Mouse (Mus musculus): ENCODE data around the gene Top1. TPM values are rescaled to one million over a fixed set of nuclear protein-coding genes. Genes with fewer than 3 reads are reported as not detected.
A peak's percentile ranks its signal among the peaks of the same experiment; 100 is the strongest.

Gene Top1
- polyA plus RNA-seq, 1 experiment from 2014 or later, result 83.0 TPM

DNA sequence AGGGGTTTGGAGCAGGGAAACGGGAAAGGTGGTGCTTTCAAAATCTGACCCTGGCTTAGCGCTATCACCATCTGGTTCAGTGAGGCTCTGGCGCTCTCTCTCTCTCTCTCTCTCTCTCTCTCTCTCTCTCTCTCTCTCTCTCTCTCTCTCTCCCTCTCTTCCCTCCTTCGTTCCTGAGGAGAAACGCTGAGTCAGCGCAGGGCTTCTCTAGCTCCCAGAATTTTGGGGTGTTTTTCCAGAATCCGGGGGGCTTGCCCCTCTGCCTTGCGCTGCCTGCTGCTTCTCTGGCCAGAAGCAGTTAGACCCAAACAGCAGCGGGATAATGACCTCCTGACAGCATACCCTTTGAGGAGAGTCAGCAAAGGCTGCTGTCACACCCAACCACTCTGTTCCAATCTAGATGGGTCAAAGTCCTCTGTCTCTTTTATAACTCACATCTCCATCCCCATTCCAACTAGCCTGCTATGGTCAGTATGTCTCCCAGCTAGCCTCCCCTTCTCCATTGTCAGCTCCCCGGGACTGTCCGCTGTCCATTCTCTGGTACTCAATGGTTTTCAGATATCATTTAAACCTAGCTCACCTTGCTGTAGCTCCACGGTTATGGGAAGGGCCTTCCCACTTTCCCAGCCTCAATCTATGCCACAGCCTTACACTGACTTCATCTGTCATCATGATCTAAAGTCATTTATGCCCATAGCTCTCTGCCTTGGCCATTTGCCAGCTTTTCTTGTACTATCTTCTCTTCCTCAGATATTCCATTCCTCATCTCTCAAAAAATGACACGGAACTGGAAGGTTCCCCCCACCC, 5.6 kb upstream of the Top1 start:
- Histone ChIP-seq H3K9me3 (ENCODE audit: low read depth, low read length) (no peaks in the 10 kb centered on the region), H3K36me3 (ENCODE audit: insufficient read depth) (no peaks in the 10 kb centered on the region), H3K9ac (no peak overlapping the region), H3K4me3 (ENCODE audit: low read depth, low read length) (no peak overlapping the region), H3K4me1 (ENCODE audit: insufficient read depth) (no peaks in the 10 kb centered on the region), H3K27ac (ENCODE audit: low read depth) (no peak overlapping the region), H3K4me2 (no peak overlapping the region), H3K27me3 (ENCODE audit: insufficient read depth, low read length) (no peaks in the 10 kb centered on the region)
- WGBS, result 76% methylated on average over 13 of the region's 13 CpGs
- no peak for ATAC-seq (ENCODE audit: insufficient read depth)
- TF ChIP-seq CTCF (IDR thresholded peaks at IDR 0.05; ENCODE audit: low read depth), result no peak
- no peak for DNase-seq

DNA sequence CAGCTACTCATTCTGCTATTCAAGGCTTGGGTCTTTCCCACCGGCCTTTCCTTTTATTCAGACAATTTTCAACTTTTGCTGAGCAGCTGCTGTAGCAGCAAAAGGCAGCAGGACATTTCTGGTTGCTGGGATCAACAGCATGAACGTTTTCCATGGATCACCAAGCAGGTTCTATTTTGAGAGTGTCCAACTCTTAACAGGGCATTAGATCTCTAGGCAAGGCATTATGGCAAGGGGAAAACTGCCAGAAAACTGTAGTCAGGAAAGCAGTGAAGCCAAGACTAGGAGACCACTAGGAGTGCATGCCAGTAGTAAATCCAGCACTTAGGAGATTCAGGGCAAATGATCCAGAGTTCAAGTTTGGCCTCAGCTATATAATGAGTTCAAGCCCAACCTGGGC, 4.5 kb upstream of the Top1 start:
- H3K27ac ChIP-seq (ENCODE audit: low read depth), result no peak overlapping the region
- H3K4me1 ChIP-seq (ENCODE audit: insufficient read depth), result no peaks in the 10 kb centered on the region
- no peaks in the 10 kb centered on the region for H3K27me3 ChIP-seq (ENCODE audit: insufficient read depth, low read length)
- TF ChIP-seq CTCF (IDR thresholded peaks at IDR 0.05; ENCODE audit: low read depth), result no peak
- DNase-seq, result no peak
- 58% methylated on average over 2 of the region's 2 CpGs for WGBS
- no peak overlapping the region for H3K9ac ChIP-seq
- H3K4me2 ChIP-seq, result no peak overlapping the region
- no peaks in the 10 kb centered on the region for H3K36me3 ChIP-seq (ENCODE audit: insufficient read depth)
- no peak overlapping the region for H3K4me3 ChIP-seq (ENCODE audit: low read depth, low read length)
- no peaks in the 10 kb centered on the region for H3K9me3 ChIP-seq (ENCODE audit: low read depth, low read length)
- ATAC-seq (ENCODE audit: insufficient read depth), result no peak

DNA sequence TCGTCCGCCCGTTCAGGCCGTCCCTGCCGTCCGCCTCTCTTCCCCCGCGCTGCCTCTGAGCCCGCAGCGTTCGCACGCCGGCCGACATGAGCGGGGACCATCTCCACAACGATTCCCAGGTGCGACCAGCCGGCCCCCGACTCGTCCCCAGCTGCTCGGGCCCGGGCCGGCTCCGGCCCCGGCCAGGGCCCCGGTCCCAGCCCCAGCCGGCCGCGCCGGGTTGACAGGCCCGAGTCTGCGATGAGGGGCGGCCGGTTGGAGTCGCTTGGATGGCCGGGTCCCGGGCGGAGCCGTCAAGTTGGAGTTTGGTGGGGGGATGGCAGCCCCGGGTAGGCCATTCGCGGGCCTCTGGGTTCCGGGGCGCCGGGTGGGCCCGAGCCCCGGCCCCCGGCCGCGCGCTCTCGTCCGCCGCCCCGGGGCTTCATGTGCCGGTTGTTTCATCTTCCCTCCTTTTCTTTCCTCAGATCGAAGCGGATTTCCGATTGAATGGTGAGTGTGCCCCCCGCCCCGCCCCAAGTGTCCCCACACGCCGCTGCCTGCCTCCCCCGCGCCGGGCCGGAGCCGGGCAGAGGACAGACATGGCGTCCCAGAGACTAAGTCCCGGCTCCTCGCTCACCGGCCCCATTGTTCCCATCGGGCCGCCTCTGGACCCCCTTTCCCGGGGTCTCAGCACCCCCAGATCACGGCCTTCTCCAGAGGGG, 606 bp downstream of the Top1 start:
- H3K9me3 ChIP-seq (ENCODE audit: low read depth, low read length), result no peaks in the 10 kb centered on the region
- WGBS, result under 1% methylated on average over 71 of the region's 76 CpGs
- peak overlapping the region; percentile 65 for H3K4me2 ChIP-seq
- H3K4me1 ChIP-seq (ENCODE audit: insufficient read depth), result peaks cover 14% of the 10 kb centered on the region
- H3K36me3 ChIP-seq (ENCODE audit: insufficient read depth), result no peaks in the 10 kb centered on the region
- H3K27ac ChIP-seq (ENCODE audit: low read depth), result peak overlapping the region; percentile 99
- ATAC-seq (ENCODE audit: insufficient read depth) (peak; percentile 51), DNase-seq (peak; percentile 60)
- no peaks in the 10 kb centered on the region for H3K27me3 ChIP-seq (ENCODE audit: insufficient read depth, low read length)
- peak overlapping the region; percentile 100 for H3K4me3 ChIP-seq (ENCODE audit: low read depth, low read length)
- no peak for TF ChIP-seq CTCF (IDR thresholded peaks at IDR 0.05; ENCODE audit: low read depth)
- H3K9ac ChIP-seq, result peak overlapping the region; percentile 100

DNA sequence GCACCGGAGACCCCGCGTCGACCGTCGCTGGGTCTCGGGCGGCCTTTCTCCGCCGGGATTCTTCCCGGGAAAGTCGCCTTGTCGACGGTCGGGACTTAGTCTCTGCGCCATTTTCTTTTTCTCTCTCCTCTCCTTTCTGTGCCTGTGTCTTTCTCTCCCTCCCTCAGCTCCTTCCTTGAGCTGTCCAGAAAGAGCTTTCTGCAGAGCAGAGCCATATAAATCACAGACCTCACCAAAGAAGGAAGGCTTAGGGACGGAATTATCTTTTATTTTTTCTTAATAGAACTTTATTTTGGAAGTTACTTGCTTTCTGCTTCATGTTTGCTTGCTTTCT, 1.1 kb downstream of the Top1 start:
- Histone ChIP-seq H3K9ac (peak overlapping the region; percentile 100), H3K9me3 (ENCODE audit: low read depth, low read length) (no peaks in the 10 kb centered on the region), H3K36me3 (ENCODE audit: insufficient read depth) (no peaks in the 10 kb centered on the region), H3K4me3 (ENCODE audit: low read depth, low read length) (peak overlapping the region; percentile 100), H3K27me3 (ENCODE audit: insufficient read depth, low read length) (no peaks in the 10 kb centered on the region), H3K4me2 (peak overlapping the region; percentile 65), H3K27ac (ENCODE audit: low read depth) (peak overlapping the region; percentile 99), H3K4me1 (ENCODE audit: insufficient read depth) (peaks cover 14% of the 10 kb centered on the region)
- 0% methylated on average over 17 of the region's 17 CpGs for WGBS
- peak; percentile 65 for DNase-seq
- ATAC-seq (ENCODE audit: insufficient read depth), result no peak
- no peak for TF ChIP-seq CTCF (IDR thresholded peaks at IDR 0.05; ENCODE audit: low read depth)

DNA sequence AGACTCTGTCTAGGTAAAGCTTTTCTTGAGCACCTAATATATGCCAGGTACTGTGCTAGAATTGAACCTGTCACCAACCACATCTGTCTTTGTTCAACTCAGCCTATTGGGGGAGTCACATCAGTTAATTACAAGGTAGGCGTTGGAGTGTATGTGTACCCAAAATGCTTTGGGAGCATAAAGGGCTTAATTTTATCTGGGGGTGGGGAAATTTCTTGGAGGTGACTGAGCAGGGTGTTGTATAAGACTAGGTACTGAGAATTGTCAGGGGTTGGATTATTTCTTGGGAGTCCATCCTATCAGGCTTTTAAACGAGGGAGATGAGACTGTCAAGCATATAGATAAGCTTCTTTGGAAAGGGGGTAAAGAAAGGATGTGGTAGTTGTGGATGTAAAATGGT, 2.4 kb downstream of the Top1 start:
- Histone ChIP-seq H3K36me3 (ENCODE audit: insufficient read depth) (peaks cover 13% of the 10 kb centered on the region), H3K9me3 (ENCODE audit: low read depth, low read length) (no peaks in the 10 kb centered on the region), H3K4me3 (ENCODE audit: low read depth, low read length) (peak overlapping the region; percentile 100), H3K27ac (ENCODE audit: low read depth) (no peak overlapping the region), H3K4me1 (ENCODE audit: insufficient read depth) (peaks cover 14% of the 10 kb centered on the region), H3K9ac (peak overlapping the region; percentile 100), H3K4me2 (peak overlapping the region; percentile 65), H3K27me3 (ENCODE audit: insufficient read depth, low read length) (no peaks in the 10 kb centered on the region)
- WGBS, result 36% methylated on average over 2 of the region's 2 CpGs
- no peak for TF ChIP-seq CTCF (IDR thresholded peaks at IDR 0.05; ENCODE audit: low read depth)
- no peak for ATAC-seq (ENCODE audit: insufficient read depth)
- DNase-seq, result no peak

DNA sequence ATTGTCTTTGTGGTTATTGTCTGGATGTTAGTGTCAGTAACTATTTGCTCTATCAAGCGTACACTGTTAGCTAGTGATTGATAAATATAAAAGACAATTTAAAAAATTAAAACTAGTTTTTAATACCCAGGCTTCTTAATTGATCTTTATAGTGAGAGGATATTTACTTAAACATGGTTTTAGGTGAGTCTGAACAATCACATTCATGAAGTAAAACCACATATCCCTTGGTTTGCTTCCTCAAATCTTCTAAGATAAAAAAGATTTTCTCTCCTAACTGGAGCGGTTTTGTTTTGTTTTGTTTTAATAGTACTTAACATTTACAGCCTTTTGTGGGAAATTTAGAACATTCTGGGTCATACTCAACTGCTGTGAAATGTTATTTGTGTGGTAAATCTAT, 3.4 kb downstream of the Top1 start:
- no peaks in the 10 kb centered on the region for H3K27me3 ChIP-seq (ENCODE audit: insufficient read depth, low read length)
- ATAC-seq (ENCODE audit: insufficient read depth) (no peak), DNase-seq (no peak)
- H3K9ac ChIP-seq, result no peak overlapping the region
- H3K4me3 ChIP-seq (ENCODE audit: low read depth, low read length), result peak overlapping the region; percentile 100
- peaks cover 14% of the 10 kb centered on the region for H3K4me1 ChIP-seq (ENCODE audit: insufficient read depth)
- peak overlapping the region; percentile 65 for H3K4me2 ChIP-seq
- TF ChIP-seq CTCF (IDR thresholded peaks at IDR 0.05; ENCODE audit: low read depth), result no peak
- WGBS, result 76% methylated on average over 2 of the region's 2 CpGs
- H3K27ac ChIP-seq (ENCODE audit: low read depth), result no peak overlapping the region
- no peaks in the 10 kb centered on the region for H3K9me3 ChIP-seq (ENCODE audit: low read depth, low read length)
- peaks cover 19% of the 10 kb centered on the region for H3K36me3 ChIP-seq (ENCODE audit: insufficient read depth)

DNA sequence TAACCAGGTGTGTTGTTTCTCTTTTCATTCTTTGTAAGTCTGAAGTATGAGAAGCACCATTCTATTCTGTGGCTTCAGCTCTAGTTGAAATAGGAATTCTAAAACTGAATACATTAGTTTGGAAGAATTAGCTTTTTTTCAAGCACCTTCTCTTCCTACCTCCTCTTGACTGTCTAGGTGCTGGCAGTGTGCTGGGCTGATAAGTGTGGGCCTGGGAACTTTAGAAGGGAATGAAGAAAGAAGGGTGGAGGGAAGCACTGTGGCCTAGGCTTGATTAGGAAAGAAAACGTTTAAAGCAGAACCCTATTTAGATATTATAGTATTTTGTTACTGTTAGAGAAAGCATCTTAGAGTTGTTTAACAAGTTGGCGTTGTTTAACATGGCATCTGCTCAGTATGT, 5.5 kb downstream of the Top1 start:
- no peaks in the 10 kb centered on the region for H3K27me3 ChIP-seq (ENCODE audit: insufficient read depth, low read length)
- ATAC-seq (ENCODE audit: insufficient read depth) (no peak), DNase-seq (no peak)
- H3K4me3 ChIP-seq (ENCODE audit: low read depth, low read length), result no peak overlapping the region
- H3K36me3 ChIP-seq (ENCODE audit: insufficient read depth), result peaks cover 34% of the 10 kb centered on the region
- no peaks in the 10 kb centered on the region for H3K9me3 ChIP-seq (ENCODE audit: low read depth, low read length)
- H3K27ac ChIP-seq (ENCODE audit: low read depth), result no peak overlapping the region
- no peak for TF ChIP-seq CTCF (IDR thresholded peaks at IDR 0.05; ENCODE audit: low read depth)
- peaks cover 14% of the 10 kb centered on the region for H3K4me1 ChIP-seq (ENCODE audit: insufficient read depth)
- H3K4me2 ChIP-seq, result no peak overlapping the region
- WGBS, result 74% methylated on average over 2 of the region's 2 CpGs
- no peak overlapping the region for H3K9ac ChIP-seq
